Mouse (Mus musculus): ENCODE data around the gene Sh3d21.
"Not testable (repeated sequence)": the region's sequence is repeated elsewhere in the genome, so short reads cannot be mapped to it uniquely, and the experiment has no call there.

Sh3d21 gene

DNA sequence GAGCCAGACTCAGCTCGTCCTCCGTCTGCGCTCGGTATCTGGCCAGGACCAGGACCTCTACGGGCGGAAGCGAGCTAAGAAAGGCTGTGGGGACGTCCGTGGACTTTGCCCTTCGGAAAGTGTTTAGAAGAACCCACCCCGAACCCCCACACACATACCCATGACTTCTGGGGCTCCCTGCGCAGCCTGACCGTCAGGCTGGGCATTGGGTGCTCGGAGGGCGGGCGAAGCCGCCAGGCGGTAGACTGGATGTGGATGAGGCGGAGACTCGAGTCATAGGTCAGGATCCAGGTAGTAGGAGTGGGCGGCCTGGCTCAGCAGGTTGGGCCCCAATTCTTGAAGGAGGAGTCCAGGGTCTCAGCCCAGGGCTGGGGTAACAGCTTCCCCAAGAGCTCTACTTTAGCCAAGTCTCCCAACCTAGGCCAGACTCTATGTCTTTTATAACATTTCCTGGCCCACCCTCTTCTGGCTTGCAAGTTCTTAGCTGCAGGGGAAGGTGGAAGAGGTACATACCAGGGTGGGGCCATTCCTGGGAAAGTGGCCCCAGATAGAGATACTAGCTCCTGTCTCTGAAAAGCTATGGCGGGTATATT is at the start of gene Sh3d21:
Gene Sh3d21 (minus strand): TSS at position 425 of the 593 bp plus-strand sequence.
- peak in 1 of 2 experiments; percentile 19 for DNase-seq (ENCODE audit: low read depth in 2 of 2, low spot score in 2 of 2)

DNA sequence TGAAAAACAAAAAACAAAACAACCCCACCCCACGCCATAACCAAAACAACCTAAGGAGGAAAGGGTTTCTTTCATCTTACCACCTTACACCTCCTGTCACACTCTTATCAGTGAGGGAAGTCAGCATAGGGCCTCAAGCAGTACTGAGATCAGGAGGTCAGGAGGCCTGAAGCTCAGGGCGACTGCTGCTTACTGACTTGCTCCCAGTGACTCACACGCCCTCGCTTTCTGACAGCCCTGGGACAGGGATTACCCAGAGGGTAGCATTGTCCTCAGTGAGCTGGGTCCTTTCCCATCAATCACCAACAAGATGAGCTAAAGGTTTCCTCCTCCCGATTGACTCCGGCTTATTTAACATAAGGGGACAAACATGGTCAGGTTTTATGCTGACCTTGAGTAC is 43.8 kb upstream of the Sh3d21 start:
- DNase-seq (ENCODE audit: low read depth in 2 of 2, low spot score in 2 of 2): no peak

DNA sequence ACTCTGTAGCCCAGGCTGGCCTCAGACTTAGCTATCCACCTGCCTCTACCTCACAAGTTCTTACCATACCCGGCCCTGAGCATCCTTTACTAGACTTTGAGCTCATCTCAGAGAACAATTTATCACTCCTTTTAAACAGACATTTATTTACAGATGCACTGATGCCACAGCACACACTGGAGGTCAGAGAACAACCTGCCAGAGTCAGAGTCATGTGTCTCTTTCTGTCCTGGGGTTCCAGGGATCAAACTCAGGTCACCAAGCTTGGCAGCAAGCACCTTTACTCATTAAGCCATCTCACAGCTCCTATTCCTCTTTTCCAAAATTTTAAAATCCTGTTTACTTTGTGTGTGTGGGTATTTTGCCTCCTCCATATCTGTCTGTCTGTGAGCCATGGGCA is 42.1 kb upstream of the Sh3d21 start:
- DNase-seq (ENCODE audit: low read depth in 2 of 2, low spot score in 2 of 2): no peak

DNA sequence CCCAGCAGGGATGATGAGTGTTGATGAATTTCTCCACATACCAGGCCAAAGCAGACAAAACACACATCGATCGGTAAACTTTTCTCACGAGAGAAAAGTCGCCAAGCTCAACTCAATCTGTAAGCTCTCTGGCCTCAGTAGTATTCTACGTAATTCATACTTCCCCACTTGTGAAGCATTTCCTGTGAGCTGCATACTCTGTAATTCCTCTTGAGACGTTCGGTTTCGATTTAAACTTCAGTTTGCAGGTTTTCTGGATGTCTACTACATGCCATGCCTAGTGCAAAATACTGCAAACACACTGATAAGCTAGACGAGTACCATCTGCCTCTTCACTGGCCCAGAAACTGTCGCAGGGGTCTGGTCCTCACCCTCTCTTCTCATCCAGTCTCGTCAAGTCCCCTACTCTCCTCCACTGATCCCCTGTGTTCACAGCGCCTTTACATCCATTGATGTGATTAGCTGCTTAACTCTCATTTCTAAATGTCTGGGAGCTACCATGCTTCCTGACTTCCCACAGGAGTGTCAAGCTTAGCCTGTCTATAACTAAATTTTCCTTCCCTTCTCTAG is 41.5 kb upstream of the Sh3d21 start:
- peak; percentile 19 to 32 for DNase-seq (ENCODE audit: low read depth in 2 of 2, low spot score in 2 of 2)

DNA sequence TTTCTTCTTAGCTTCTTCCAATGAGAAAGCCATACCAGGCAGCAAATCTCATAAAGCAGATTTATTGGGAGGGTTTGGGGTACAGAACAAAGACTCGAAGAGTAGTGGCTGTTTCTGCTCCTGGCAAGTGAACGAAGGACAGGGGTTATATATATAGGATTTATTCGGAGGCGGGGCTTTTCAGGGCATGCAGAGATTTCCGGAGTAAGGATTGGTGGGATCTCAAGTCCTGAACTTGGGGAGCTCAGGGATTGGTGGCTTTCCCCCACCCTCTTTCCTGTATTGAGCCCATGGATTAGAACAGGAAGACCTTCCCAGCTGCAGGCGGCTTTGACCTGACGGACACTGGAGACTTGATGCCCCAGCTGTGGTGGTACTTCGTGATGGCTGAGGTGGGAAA is 40.7 kb upstream of the Sh3d21 start:
- no peak for DNase-seq (ENCODE audit: low read depth in 2 of 2, low spot score in 2 of 2)

DNA sequence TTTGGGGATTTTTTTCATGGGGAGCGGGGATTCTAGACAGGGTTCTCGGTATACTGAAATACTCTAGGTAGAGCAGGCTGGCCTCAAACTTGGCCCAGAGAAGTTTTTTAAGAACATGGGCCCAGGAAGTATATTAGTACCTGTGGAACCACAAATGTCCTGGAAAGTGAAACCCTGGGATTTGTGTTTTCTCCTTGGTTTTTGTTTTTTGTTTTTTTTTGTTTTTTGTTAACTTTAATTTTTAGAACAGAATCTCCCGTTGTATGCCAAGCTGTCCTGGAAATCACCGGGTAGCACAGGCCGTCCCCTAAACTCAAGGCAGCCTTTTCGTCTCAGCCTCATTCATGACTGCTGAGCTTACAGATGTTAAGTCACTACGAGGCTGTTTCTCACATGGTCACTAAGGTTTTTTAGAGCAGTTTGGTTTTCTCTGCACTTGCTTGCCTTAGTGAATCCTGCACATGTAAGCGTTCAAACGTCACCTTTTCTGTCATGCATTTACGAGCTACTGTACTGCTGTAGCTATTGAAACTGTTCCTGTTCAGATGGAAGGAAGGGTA is 40.1 kb upstream of the Sh3d21 start:
- DNase-seq (ENCODE audit: low read depth in 2 of 2, low spot score in 2 of 2): no peak

DNA sequence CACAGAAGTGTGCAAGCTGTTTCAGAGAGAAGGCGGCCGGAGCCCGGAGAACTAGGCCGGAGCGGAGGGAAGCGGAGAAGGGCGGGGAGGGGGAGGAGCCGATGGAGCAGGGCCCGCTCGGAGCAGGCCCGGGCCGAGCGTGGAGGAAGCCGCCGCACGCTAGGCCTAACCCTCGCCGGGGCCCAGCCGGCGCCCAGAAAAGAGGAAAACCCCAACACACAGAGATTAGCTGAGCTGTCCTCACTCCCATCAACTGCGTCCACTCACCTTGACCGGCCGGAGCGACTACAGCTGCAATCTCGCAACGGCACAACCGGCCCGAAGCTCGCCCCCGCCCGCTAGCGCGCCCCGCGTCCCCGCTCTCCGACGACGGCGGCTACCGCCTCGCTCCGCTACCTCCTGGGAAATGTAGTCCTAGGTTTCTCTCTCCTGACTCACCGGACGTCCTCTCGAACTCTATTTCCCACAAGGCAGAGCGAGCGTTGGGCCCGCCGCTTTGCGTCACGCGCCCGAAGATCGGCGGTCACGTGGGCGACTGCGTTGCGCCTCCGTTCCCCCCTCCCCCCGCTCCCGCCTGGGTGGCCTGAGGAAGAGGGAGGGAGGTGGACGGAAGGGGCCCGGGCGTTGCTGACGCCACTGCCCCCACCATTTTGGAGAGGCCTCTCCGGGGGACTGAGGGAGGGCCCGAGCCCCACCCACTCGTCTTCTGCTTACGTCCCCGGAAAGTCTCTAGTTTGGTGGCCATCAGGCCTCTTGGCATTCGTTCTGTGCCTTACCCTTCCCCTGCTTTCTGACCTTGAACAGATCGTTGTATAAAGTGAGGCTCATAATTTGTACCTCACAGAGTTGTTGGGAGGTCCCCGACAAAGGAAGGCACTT is 39.3 kb upstream of the Sh3d21 start, which contains the start of gene Thrap3:
Gene Thrap3 (minus strand): TSS at position 458 of the 879 bp plus-strand sequence.
- DNase-seq (ENCODE audit: low read depth in 2 of 2, low spot score in 2 of 2): peak; percentile 97 to 98

DNA sequence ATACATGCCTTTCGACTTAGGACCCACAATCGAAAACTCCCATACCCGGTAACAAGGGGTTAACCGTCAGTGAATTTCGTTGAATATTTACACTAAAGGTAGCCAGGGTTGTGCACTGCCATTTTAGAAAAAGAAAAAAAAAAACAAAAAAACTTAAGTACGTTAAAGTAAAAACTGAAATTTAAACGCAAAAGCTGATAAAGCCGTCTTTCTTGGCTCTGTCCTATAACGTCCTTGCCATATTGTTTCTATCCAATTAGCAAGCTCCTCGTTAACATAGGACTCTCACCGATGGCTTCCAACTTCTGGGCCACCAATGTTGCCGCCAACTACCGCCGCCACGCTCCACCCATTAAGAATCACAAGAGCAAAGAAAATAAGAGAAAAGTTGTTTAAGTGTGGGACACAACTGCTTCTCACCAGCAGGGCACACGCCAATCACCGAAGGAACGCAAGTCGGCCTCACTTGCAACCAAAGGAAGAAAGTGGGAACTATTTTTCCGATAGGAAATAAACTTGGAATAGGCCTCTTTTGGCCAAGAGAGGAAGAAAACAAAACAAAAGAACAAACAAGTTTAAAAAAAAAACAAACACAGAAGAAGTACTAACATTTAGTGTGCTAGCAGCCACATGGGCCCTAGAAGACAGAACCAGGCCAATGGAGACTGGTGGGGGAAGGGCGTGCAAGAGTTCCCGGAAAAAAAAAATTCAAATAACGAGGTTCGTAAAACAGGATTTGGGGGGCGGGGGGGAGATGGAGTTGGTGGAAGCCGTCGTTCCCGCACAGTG is 38.4 kb upstream of the Sh3d21 start:
- DNase-seq (ENCODE audit: low read depth in 2 of 2, low spot score in 2 of 2): peak; percentile 48 to 66

DNA sequence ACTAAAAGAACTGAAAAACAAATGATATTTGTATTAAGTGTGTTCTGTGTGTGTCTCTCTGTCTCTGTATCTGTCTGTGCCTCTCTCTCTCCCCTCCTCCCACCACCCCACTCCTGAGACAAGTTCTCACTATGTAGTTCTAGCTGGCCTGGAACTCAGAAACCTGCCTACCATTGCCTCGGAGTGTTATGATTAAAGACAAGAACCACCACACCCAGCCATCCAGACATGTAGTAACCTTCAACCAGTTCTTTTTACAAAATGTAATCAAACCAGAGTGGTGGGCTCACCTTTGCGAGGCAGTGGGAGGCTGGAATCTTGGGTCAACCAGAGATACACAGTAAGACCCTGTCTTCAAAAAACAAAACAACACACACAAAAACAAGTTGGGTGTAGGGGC is 37.4 kb upstream of the Sh3d21 start:
- DNase-seq (ENCODE audit: low read depth in 2 of 2, low spot score in 2 of 2): no peak

DNA sequence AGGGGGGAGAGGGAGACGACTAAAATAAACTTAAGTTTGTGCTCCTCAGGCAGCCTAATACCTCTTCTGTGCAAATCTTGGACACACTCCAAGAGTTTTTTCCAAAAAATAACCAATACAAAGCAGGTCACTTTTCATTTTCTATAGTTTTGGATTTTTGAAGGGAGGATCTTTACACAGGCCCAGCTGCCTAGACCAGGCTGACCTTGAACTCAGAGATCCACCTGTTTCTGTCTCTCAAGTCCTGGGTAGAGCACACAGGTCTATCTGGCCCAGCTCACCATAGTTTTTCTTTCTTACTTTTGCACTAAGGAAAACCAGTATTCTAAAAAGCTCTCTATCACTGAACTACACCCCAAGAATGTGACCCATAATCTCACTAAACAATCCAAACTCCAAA is 36.7 kb upstream of the Sh3d21 start:
- no peak for DNase-seq (ENCODE audit: low read depth in 2 of 2, low spot score in 2 of 2)

DNA sequence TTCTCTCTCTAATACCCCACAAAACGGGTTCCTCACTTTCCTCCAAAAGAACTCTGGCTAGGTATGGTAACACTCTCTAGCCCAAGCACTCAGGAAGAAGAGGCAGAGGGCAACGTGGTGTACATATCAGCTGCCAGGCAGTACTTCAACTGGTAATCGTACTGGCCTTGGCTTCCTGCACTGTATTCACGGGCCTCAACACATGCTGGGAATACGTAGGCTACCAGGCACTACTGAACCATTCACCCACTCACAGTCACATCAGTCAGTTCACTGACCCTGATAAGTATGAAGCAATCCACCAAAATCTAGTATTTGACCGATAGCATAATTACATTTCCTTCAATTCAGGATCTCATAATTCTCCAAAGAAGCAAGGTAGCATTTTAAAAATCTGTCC is 36.3 kb upstream of the Sh3d21 start:
- DNase-seq (ENCODE audit: low read depth in 2 of 2, low spot score in 2 of 2): no peak

DNA sequence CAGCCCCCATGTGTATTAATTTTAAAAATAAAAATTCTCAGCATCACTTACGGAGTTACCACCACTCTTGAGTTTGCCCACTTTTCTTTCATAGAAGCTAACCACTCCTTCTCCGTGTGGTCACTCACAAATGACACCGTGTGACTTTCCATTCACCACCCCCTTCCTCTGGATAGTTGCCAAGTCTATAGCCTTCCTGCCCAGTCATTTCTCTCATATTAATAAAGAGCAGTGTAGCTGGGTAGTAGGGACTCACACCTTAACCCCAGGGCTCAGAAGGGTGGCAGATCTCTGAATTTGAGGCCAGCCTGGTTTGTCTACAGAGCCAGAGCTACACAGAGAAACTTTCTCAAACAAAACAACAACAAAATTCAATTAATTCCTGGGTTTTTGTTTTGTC is 34.2 kb upstream of the Sh3d21 start:
- no peak for DNase-seq (ENCODE audit: low read depth in 2 of 2, low spot score in 2 of 2)

DNA sequence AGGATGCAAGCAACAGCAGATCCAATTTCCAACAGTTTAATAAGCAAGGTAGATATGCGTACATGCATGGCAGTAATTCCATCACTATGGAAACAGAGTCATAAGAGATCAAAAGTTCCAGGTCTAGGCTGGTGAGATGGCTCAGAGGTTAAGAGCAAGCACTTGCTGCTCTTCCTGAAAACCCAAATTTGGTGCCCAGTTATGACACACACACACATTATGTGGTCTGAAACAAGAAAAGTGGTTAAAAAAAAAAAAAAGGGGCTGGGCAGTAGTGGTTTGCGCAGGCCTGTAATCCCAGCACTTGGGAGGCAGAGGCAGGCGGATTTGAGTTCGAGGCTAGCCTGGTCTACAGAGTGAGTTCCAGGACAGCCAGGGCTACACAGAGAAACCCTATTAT is 31.6 kb upstream of the Sh3d21 start:
- DNase-seq (ENCODE audit: low read depth in 2 of 2, low spot score in 2 of 2): no peak

DNA sequence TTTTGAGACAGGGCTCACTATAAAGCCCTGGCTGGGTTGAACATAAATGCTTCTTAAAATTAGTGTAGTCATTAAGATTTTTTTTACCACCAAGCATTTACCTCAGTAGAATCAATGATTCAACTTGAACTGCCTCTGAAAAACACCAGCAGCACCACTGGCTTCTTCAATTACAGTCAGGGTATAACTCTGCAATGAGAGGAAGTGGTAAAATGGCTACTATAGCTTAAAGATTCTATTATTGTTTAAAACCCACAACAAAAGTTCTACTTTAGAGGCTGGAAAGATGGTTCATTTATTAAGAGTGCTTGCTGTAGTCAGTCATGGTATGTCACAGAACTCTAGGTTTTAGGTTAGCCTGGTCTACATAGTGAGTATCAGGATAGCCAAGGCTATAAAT is 30.9 kb upstream of the Sh3d21 start:
- no peak for DNase-seq (ENCODE audit: low read depth in 2 of 2, low spot score in 2 of 2)

DNA sequence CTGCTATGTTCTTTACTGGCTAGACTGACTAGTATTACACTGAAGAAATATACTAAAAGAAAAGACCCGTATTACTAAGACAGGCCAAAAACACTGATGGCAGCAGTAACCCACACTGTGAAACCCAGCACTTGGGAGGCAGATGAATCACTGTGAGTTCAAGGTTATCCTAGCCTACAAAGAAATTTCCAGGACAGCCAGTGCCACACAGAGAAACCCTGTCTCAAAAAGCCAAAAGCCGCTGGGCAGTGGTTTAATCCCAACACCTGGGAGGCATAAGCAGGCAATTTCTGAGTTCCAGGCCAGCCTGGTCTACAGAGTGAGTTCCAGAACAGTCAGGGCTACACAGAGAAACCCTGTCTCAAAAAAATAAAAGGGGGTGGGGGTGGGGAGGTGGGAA is 27.3 kb upstream of the Sh3d21 start:
- DNase-seq (ENCODE audit: low read depth in 2 of 2, low spot score in 2 of 2): no peak

DNA sequence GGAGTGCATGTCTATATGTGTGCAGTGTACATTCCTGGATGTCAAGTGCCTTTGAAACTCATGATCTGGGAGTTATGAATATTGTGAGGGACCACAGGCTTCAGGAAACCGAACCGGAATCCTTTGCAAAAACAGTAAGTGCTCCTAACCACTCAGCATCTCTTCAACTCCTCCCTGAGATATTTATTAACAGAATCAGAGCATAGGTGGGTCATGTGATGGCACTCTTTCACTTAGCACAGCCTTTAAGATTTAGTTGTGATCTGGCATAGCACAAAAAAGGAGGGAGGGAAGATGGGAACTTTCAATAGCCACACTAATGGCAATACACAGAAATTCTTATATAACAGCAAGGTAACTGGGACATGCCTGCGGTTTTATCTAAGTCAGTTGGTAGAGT is 23.8 kb upstream of the Sh3d21 start:
- DNase-seq (ENCODE audit: low read depth in 2 of 2, low spot score in 2 of 2): no peak

DNA sequence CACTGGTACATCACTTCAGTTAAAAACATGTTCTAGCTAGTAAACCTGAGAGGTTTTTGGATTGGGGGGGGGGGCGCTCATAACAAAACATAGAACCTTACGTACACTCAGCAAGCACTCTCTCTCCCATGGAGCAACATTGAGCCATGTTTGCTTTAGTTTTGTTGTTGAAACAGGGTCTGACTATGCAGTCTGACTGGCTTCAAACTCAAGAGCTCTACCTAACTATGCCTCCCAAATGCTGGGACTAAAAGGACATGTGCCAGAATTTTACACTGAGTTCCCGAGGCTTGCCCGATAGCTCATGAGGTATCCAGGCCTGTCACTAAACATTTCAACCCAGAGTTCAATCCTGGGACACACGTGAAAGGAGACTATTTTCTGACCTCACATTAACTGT is 19.7 kb upstream of the Sh3d21 start:
- DNase-seq (ENCODE audit: low read depth in 2 of 2, low spot score in 2 of 2): no peak

DNA sequence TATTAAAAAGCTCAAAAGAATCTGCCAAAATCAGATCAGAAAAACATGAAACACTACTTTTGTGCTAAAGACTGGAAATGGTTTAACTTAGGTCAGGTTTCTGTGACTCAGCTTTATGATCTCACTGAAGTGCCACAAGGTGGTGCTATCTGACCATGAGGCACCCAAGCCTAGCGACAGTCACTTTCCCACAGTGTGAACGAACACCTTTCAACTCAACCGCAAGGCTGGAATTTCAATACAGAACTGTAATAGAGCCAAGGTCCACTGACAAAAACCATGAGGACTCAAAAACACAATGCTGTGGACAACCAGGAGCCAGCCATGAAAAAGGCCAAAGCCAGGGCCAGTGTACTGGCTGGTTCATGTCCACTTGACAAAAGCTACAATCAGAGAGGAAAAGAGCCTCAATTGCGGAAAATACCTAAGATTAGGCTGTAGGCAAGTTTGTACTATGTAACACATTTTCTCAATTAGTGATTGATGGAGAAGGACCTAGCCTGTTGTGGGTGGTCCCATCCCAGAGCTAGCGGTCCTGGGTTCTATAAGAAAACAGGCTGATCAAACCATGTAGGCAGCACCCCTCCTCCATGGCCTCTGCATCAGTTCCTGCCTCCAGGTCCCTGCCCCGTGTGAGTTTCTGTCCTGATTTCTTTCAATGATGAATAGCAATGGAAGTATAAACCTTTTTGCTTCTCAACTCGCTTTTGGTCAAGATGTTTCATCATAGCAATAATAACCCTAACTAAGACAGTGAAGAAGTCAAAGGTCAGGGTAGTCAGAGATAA is 18.1 kb upstream of the Sh3d21 start:
- peak; percentile 50 to 59 for DNase-seq (ENCODE audit: low read depth in 2 of 2, low spot score in 2 of 2)

DNA sequence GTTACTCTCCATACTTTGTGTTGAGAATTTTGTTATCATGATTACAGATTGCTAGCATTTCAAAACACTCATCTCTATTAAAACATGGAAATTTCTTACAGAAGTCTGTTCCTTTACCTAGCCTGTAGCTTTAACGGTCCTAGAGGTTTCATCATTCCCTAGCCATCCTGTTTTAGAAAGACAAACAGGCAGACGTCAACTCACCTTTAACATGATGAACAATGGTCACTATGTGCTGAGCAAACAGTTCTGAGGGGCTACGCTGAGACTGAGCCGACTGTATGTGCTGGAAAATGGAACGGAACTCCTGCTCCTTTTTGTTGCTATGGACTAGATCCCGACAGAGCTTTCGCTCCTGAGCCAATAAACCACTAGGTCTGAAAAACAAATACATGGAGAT is 12.7 kb upstream of the Sh3d21 start:
- DNase-seq (ENCODE audit: low read depth in 2 of 2, low spot score in 2 of 2): not testable (repeated sequence)

DNA sequence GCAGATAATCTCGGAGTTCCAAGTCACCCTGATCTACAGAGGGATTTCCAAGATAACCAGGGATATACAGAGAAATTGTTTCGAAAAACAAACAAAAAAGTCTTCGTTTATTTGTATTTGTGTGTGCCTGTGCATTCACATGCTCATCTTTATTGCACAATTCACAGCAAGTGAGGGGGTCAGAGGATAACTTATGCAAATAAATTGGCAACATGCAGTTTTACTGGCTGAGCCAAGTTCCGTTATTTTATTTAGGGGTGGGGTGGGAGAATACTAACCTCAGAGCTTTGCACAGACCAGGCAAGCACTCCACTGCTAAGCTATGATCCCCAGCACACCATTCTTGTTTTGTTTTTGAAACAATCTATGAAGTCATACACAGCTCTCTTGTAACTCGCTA is 10.5 kb upstream of the Sh3d21 start:
- DNase-seq (ENCODE audit: low read depth in 2 of 2, low spot score in 2 of 2): no peak
